Mouse (Mus musculus): ENCODE measurements around the gene Foxj1.

DNA sequence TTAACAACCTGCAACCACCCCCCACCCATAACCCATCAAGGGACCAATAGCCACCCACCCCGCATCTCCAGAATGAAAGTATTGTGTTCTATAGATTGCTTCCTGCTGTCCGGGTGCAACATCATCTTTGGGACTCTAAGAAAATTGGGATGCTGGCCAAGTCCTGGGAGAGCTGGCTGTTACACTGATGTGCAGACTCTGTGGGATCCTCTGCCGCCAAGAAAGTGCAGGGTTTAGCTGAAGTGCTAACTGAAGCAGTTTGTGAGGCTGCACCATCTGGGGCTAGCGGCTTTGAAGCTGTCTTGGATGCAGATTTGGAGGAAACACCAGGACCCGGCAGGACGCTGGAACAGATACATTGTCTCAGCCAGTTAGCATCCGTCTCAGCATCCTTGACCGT lies 24.0 kb downstream of the Foxj1 start:
- TF ChIP-seq GATA1 (IDR thresholded peaks at IDR 0.05; ENCODE audit: low read length): no peak
- no peak for TF ChIP-seq TAL1 (IDR thresholded peaks at IDR 0.05; ENCODE audit: low read length)

Data from erythroblast, embryonic 14.5 days (primary cell).